Mouse (Mus musculus) midbrain, embryonic 11.5 days (tissue): Measurements from ENCODE around the gene Ano10. TPM values are rescaled to one million over a fixed set of nuclear protein-coding genes. Genes with fewer than 3 reads are reported as not detected.

ENCODE experiments used
- ATAC-seq: fragments of 200-750 bp; cut with Nextera tagmentation; 2 replicates; pipeline ENCODE4 v1.8.0; 2017; ENCODE audit warnings: moderate TSS enrichment, moderate library complexity; ENCODE audit not compliant: low FRiP score
- DNase-seq: peaks from one replicate; pipeline ENCODE4 v3.0.0; 2015; ENCODE audit warnings: low spot score; ENCODE audit errors: missing footprints
- H3K27ac ChIP-seq: fragments of 300-500 bp; sonication (generic); 2 replicates; pipeline ENCODE4 v1.5.1; 2014; ENCODE audit warnings: low read depth, low read length
- H3K27me3 ChIP-seq: fragments of 300-500 bp; sonication (generic); 2 replicates; pipeline ENCODE4 v1.6.1; 2014; ENCODE audit warnings: mild to moderate bottlenecking, low read length, moderate library complexity, mixed read lengths; ENCODE audit not compliant: control insufficient read depth, insufficient read depth
- H3K36me3 ChIP-seq: fragments of 300-500 bp; sonication (generic); 2 replicates; pipeline ENCODE4 v1.6.1; 2014; ENCODE audit warnings: mild to moderate bottlenecking, low read length, moderate library complexity, mixed read lengths; ENCODE audit not compliant: control insufficient read depth, insufficient read depth
- H3K4me1 ChIP-seq: fragments of 300-500 bp; sonication (generic); 2 replicates; pipeline ENCODE4 v1.6.1; 2014; ENCODE audit warnings: low read length; ENCODE audit not compliant: control insufficient read depth, insufficient read depth
- H3K4me2 ChIP-seq: fragments of 300-500 bp; sonication (generic); 2 replicates; pipeline ENCODE4 v1.6.1; 2014; ENCODE audit warnings: mild to moderate bottlenecking, moderate library complexity
- H3K4me3 ChIP-seq: fragments of 300-500 bp; sonication (generic); 2 replicates; pipeline ENCODE4 v1.5.1; 2014; ENCODE audit warnings: low read depth, low read length
- H3K9ac ChIP-seq: fragments of 300-500 bp; sonication (generic); 2 replicates; pipeline ENCODE4 v1.6.1; 2014; ENCODE audit warnings: low read length
- H3K9me3 ChIP-seq: fragments of 300-500 bp; sonication (generic); 2 replicates; pipeline ENCODE4 v1.6.1; 2016; ENCODE audit warnings: low read length; ENCODE audit not compliant: control insufficient read depth
- WGBS: fragments of 180-500 bp; shearing (Covaris S2); extraction: QIAGEN DNeasy Blood & Tissue Kit; methylation state at CpG from one replicate; pipeline ENCODE4 v1.1.7; 2014; 5-methylcytosine and 5-hydroxymethylcytosine counted together
- polyA plus RNA-seq: library from polyadenylated mRNA; unstranded; fragments of >200 nt; fragmentation: Nextera tagmentation; extraction: Ambion mirVana; gene quantifications from 2 replicates; pipeline ENCODE4 v1.2.1, GENCODE M21; 2014

Gene Ano10
- polyA plus RNA-seq, 1 experiment from 2014 or later: 39.4 TPM

- Histone ChIP-seq H3K27me3 (no peaks in the 10 kb centered on the region), H3K9ac (no peak overlapping the region), H3K4me3 (no peak overlapping the region), H3K4me1 (peaks cover 13% of the 10 kb centered on the region), H3K9me3 (no peaks in the 10 kb centered on the region), H3K4me2 (no peak overlapping the region), H3K36me3 (no peaks in the 10 kb centered on the region), H3K27ac (no peak overlapping the region)
- peak; percentile 81 for ATAC-seq
- WGBS: 7% methylated on average over 8 of the region's 11 CpGs
- peak; percentile 96 for DNase-seq
These were observed 8.9 kb downstream of the Ano10 start for GRCm38 (mm10) chr9:122285146-122285832.

- Histone ChIP-seq H3K36me3 (no peaks in the 10 kb centered on the region), H3K27me3 (no peaks in the 10 kb centered on the region), H3K9ac (no peak overlapping the region), H3K27ac (no peak overlapping the region), H3K4me2 (no peak overlapping the region), H3K9me3 (no peaks in the 10 kb centered on the region), H3K4me1 (peaks cover 13% of the 10 kb centered on the region), H3K4me3 (no peak overlapping the region)
- DNase-seq (no peak), ATAC-seq (no peak)
- WGBS: 45% methylated on average over 2 of the region's 2 CpGs
These were observed 9.5 kb downstream of the Ano10 start for GRCm38 (mm10) chr9:122284696-122285095.

- Histone ChIP-seq H3K9ac (no peak overlapping the region), H3K4me2 (no peak overlapping the region), H3K27me3 (no peaks in the 10 kb centered on the region), H3K27ac (no peak overlapping the region), H3K4me1 (peaks cover 11% of the 10 kb centered on the region), H3K9me3 (no peaks in the 10 kb centered on the region), H3K36me3 (no peaks in the 10 kb centered on the region), H3K4me3 (no peak overlapping the region)
- no peak for DNase-seq
- 92% methylated on average over 4 of the region's 4 CpGs for WGBS
- ATAC-seq: no peak
These were observed 13.2 kb downstream of the Ano10 start for GRCm38 (mm10) chr9:122281004-122281403.

GRCm38 (mm10) chr9:122276665-122277064 is 17.6 kb downstream of the Ano10 start:
- Histone ChIP-seq H3K4me3 (no peak overlapping the region), H3K4me2 (no peak overlapping the region), H3K9me3 (no peaks in the 10 kb centered on the region), H3K36me3 (no peaks in the 10 kb centered on the region), H3K9ac (no peak overlapping the region), H3K4me1 (no peaks in the 10 kb centered on the region), H3K27ac (no peak overlapping the region), H3K27me3 (no peaks in the 10 kb centered on the region)
- ATAC-seq (no peak), DNase-seq (no peak)
- 94% methylated on average over 2 of the region's 2 CpGs for WGBS

- 92% methylated on average over 4 of the region's 4 CpGs for WGBS
- H3K4me2 ChIP-seq: no peak overlapping the region
- H3K4me3 ChIP-seq: no peak overlapping the region
- H3K9me3 ChIP-seq: no peaks in the 10 kb centered on the region
- H3K9ac ChIP-seq: no peak overlapping the region
- no peak overlapping the region for H3K27ac ChIP-seq
- no peaks in the 10 kb centered on the region for H3K36me3 ChIP-seq
- DNase-seq (no peak), ATAC-seq (no peak)
- H3K27me3 ChIP-seq: no peaks in the 10 kb centered on the region
- no peaks in the 10 kb centered on the region for H3K4me1 ChIP-seq
These were observed 18.1 kb downstream of the Ano10 start for GRCm38 (mm10) chr9:122276134-122276533.

- no peaks in the 10 kb centered on the region for H3K27me3 ChIP-seq
- WGBS: 80% methylated on average over 4 of the region's 4 CpGs
- no peak for ATAC-seq
- H3K4me1 ChIP-seq: no peaks in the 10 kb centered on the region
- no peak overlapping the region for H3K4me3 ChIP-seq
- H3K36me3 ChIP-seq: no peaks in the 10 kb centered on the region
- no peak overlapping the region for H3K4me2 ChIP-seq
- DNase-seq: no peak
- no peaks in the 10 kb centered on the region for H3K9me3 ChIP-seq
- no peak overlapping the region for H3K9ac ChIP-seq
- no peak overlapping the region for H3K27ac ChIP-seq
These were observed 19.9 kb downstream of the Ano10 start for GRCm38 (mm10) chr9:122274346-122274745.

- Histone ChIP-seq H3K9me3 (no peaks in the 10 kb centered on the region), H3K36me3 (no peaks in the 10 kb centered on the region), H3K4me1 (no peaks in the 10 kb centered on the region), H3K9ac (no peak overlapping the region), H3K4me2 (no peak overlapping the region), H3K27ac (no peak overlapping the region), H3K4me3 (no peak overlapping the region), H3K27me3 (no peaks in the 10 kb centered on the region)
- WGBS: 83% methylated on average over 4 of the region's 4 CpGs
- ATAC-seq: no peak
- DNase-seq: no peak
These were observed 20.3 kb downstream of the Ano10 start for GRCm38 (mm10) chr9:122273879-122274278.

GRCm38 (mm10) chr9:122271866-122272265 is 22.4 kb downstream of the Ano10 start:
- 81% methylated on average over 4 of the region's 4 CpGs for WGBS
- Histone ChIP-seq H3K9ac (no peak overlapping the region), H3K4me2 (no peak overlapping the region), H3K9me3 (no peaks in the 10 kb centered on the region), H3K36me3 (no peaks in the 10 kb centered on the region), H3K27ac (no peak overlapping the region), H3K4me3 (no peak overlapping the region), H3K27me3 (no peaks in the 10 kb centered on the region), H3K4me1 (no peaks in the 10 kb centered on the region)
- ATAC-seq (no peak), DNase-seq (no peak)

GRCm38 (mm10) chr9:122271318-122271717 is 22.9 kb downstream of the Ano10 start:
- H3K4me1 ChIP-seq: no peaks in the 10 kb centered on the region
- no peaks in the 10 kb centered on the region for H3K27me3 ChIP-seq
- DNase-seq (no peak), ATAC-seq (no peak)
- no peak overlapping the region for H3K27ac ChIP-seq
- WGBS: 94% methylated on average over 3 of the region's 3 CpGs
- H3K4me3 ChIP-seq: no peak overlapping the region
- H3K4me2 ChIP-seq: no peak overlapping the region
- H3K9me3 ChIP-seq: no peaks in the 10 kb centered on the region
- H3K9ac ChIP-seq: no peak overlapping the region
- no peaks in the 10 kb centered on the region for H3K36me3 ChIP-seq
